Comparison of ENCODE assay signal across 22 mouse cellular contexts in genomic region chr8:12976290-12976689, GRCm38 (mm10). TPM values are rescaled to one million over a fixed set of nuclear protein-coding genes. Genes with fewer than 3 reads are reported as not detected.
"Had no signal": no experiment of that assay in that cellular context is flagged by ENCODE, and none has a peak within 500 bp of the region (broad histone marks: within the 10 kb centered on the region; RNA-seq: fewer than 3 reads in every experiment).

No protein-coding gene starts in this region.

- DNase-seq: kidney, adult 18-20 months; kidney, postnatal 10 days; layer of hippocampus, adult 9-11 months; liver; lung, adult 18-20 months; lung, postnatal 10 days; lung, postnatal 4 days; retina, postnatal 1 day; right cerebral cortex, postnatal 25 days; spleen, adult 18-20 months; thymus, adult 18-20 months; thymus, postnatal 36 days had no signal

- ATAC-seq: inflammation-experienced regulatory T-cells, adult 6 months; intestine, embryonic 16.5 days; liver, embryonic 12.5 days; midbrain, embryonic 13.5 days; midbrain, embryonic 16.5 days had no signal

RNA-seq across cellular contexts. Expression of gene F7, which starts 49.5 kb away (rescaled TPM):
- total RNA-seq: layer of hippocampus, postnatal 25 days; left cerebral cortex, postnatal 10 days; left cerebral cortex, postnatal 36 days; megakaryocyte-erythroid progenitor cell, adult 5-6 weeks; monocyte, adult 5-6 weeks had no signal
